Mouse (Mus musculus): ENCODE data around the gene Ppm1d. TPM values are rescaled to one million over a fixed set of nuclear protein-coding genes. Genes with fewer than 3 reads are reported as not detected.
A peak's percentile ranks its signal among the peaks of the same experiment; 100 is the strongest.

Gene Ppm1d
- polyA plus RNA-seq, 1 experiment: 5.2 TPM

DNA sequence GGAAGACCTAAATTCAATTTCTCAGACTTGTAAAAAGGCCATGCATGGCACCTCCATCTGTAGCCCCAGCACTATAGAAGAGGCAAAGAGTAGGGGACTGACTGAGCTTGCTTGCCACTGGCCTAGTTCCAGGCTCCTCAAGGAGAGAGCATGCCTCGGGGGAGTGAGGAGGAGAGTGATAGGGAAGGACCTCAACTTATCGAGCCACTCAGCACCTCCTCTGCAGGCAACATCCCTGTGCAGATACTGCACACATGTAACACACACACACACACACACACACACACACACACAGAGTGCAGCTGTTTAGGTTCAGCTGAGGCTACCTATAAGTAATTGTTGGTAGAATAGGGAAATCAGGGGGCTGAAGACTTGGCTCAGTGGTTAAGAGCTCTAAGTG is 11.2 kb upstream of the Ppm1d start:
- Histone ChIP-seq H3K4me3 (replicated peaks) (no peak overlapping the region), H3K9me3 (no peaks in the 10 kb centered on the region), H3K4me1 (no peaks in the 10 kb centered on the region), H3K36me3 (replicated peaks; ENCODE audit: low read length) (no peaks in the 10 kb centered on the region), H3K27me3 (replicated peaks) (peaks cover 11% of the 10 kb centered on the region)
- no peak for TF ChIP-seq FLI1 (IDR thresholded peaks at IDR 0.05; ENCODE audit: low read length)

GRCm38 (mm10) chr11:85301161-85301560 is 9.9 kb upstream of the Ppm1d start:
- H3K27me3 ChIP-seq (replicated peaks): peaks cover 9% of the 10 kb centered on the region
- no peaks in the 10 kb centered on the region for H3K9me3 ChIP-seq
- H3K36me3 ChIP-seq (replicated peaks; ENCODE audit: low read length): no peaks in the 10 kb centered on the region
- no peaks in the 10 kb centered on the region for H3K4me1 ChIP-seq
- TF ChIP-seq FLI1 (IDR thresholded peaks at IDR 0.05; ENCODE audit: low read length) (no peak), GATA1 (IDR thresholded peaks at IDR 0.05; ENCODE audit: borderline replicate concordance, low read length) (no peak)
- H3K4me3 ChIP-seq (replicated peaks): no peak overlapping the region

DNA sequence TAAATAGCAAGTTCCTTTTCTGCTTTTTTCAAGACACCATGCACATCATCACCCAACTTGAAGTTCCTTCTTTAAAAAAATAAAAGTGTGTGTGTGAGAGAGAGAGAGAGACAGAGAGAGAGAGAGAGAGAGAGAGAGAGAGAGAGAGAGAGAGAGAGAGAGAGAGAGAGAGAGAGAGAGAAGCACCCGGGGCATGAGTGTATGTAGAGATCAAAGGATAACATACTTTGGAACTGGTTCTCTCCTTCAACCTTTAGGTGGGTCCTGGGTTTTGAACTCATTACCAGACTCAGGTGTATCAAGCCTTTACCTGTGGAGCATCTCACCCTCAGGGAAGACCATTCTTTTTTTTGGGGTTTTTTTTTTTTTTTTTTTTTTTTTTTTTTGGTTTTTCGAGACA is 9.2 kb upstream of the Ppm1d start:
- Histone ChIP-seq H3K4me3 (replicated peaks) (no peak overlapping the region), H3K9me3 (no peaks in the 10 kb centered on the region), H3K4me1 (peaks cover 6% of the 10 kb centered on the region; the same call in 1 of the 2 replicates), H3K27me3 (replicated peaks) (peaks cover 6% of the 10 kb centered on the region), H3K36me3 (replicated peaks; ENCODE audit: low read length) (no peaks in the 10 kb centered on the region)
- TF ChIP-seq GATA1 (IDR thresholded peaks at IDR 0.05; ENCODE audit: borderline replicate concordance, low read length): no peak
- no peak for TF ChIP-seq FLI1 (IDR thresholded peaks at IDR 0.05; ENCODE audit: low read length)

GRCm38 (mm10) chr11:85306577-85307260 is 4.3 kb upstream of the Ppm1d start:
- Histone ChIP-seq H3K4me1 (peaks cover 16% of the 10 kb centered on the region), H3K27me3 (replicated peaks) (no peaks in the 10 kb centered on the region), H3K4me3 (replicated peaks) (no peak overlapping the region), H3K9me3 (no peaks in the 10 kb centered on the region), H3K36me3 (replicated peaks; ENCODE audit: low read length) (no peaks in the 10 kb centered on the region)
- TF ChIP-seq GATA1 (IDR thresholded peaks at IDR 0.05; ENCODE audit: borderline replicate concordance, low read length): no peak
- no peak for TF ChIP-seq FLI1 (IDR thresholded peaks at IDR 0.05; ENCODE audit: low read length)

DNA sequence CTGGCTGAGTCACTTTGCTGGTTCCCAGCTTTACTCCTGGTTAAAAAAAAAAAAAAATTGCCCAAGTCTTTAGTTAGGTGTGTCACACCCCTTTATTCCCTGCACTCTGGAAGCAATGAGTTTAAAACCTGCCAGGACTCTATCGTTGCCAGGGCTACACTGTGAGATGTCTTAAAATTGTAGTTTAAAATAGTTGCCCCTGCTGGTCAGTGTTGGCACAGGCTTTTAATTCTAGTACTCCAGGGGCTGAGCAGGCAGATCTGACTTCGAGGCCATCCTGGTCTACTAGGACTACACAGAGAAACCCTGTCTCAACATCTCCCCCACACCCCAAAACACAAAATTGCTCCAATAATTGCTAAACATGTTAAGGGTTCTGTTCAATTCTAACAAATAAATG is 2.2 kb upstream of the Ppm1d start:
- peaks cover 37% of the 10 kb centered on the region for H3K4me1 ChIP-seq
- H3K4me3 ChIP-seq (replicated peaks): no peak overlapping the region
- no peaks in the 10 kb centered on the region for H3K9me3 ChIP-seq
- peaks cover 6% of the 10 kb centered on the region for H3K36me3 ChIP-seq (replicated peaks; ENCODE audit: low read length)
- no peak for TF ChIP-seq GATA1 (IDR thresholded peaks at IDR 0.05; ENCODE audit: borderline replicate concordance, low read length)
- TF ChIP-seq FLI1 (IDR thresholded peaks at IDR 0.05; ENCODE audit: low read length): no peak
- H3K27me3 ChIP-seq (replicated peaks): no peaks in the 10 kb centered on the region

GRCm38 (mm10) chr11:85310407-85310712 is 684 bp upstream of the Ppm1d start:
- Histone ChIP-seq H3K36me3 (replicated peaks; ENCODE audit: low read length) (peaks cover 17% of the 10 kb centered on the region), H3K27me3 (replicated peaks) (no peaks in the 10 kb centered on the region), H3K4me1 (peaks cover 41% of the 10 kb centered on the region), H3K9me3 (no peaks in the 10 kb centered on the region), H3K4me3 (replicated peaks) (peak overlapping the region; percentile 98)
- TF ChIP-seq FLI1 (IDR thresholded peaks at IDR 0.05; ENCODE audit: low read length) (no peak), GATA1 (IDR thresholded peaks at IDR 0.05; ENCODE audit: borderline replicate concordance, low read length) (no peak)

DNA sequence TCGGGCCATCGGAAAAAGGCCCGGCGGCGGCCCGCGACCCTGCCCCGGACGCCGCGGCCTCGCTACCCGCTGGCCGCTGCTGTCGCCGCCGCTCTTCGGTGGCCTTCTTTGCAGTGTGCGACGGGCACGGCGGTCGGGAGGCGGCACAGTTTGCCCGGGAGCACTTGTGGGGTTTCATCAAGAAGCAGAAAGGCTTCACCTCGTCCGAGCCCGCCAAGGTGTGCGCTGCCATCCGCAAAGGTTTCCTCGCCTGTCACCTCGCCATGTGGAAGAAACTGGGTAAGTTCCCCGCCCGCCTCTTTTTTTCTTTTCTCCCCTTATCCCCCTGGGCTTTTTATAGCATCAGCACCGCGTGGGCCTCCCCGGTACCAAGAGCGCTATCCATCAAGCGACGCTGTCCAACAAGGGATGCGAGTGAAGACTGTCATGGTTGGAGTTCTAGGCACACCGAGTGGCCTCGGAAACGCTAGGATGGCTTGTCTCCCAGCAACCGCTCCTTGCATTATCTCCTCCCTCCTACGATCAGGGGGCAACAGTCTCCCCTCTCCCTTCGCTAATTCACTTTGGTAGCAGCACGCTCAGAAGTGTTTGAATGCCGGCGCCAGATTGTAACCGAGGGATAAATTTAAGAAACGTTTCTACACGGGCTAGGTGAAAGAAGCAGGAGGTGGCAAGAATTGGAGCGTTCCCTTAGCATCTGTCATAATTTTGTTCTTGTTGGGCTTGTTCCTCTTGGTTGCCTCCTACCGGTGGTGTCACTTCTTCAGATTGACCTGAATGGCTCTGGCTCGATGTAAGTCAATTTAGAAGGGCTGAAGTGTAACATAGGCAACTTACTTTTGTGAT is 824 bp downstream of the Ppm1d start:
- Histone ChIP-seq H3K36me3 (replicated peaks; ENCODE audit: low read length) (peaks cover 22% of the 10 kb centered on the region), H3K9me3 (no peaks in the 10 kb centered on the region), H3K27me3 (replicated peaks) (no peaks in the 10 kb centered on the region), H3K4me1 (peaks cover 44% of the 10 kb centered on the region), H3K4me3 (replicated peaks) (peak overlapping the region; percentile 98)
- TF ChIP-seq FLI1 (IDR thresholded peaks at IDR 0.05; ENCODE audit: low read length) (no peak), GATA1 (IDR thresholded peaks at IDR 0.05; ENCODE audit: borderline replicate concordance, low read length) (no peak)

DNA sequence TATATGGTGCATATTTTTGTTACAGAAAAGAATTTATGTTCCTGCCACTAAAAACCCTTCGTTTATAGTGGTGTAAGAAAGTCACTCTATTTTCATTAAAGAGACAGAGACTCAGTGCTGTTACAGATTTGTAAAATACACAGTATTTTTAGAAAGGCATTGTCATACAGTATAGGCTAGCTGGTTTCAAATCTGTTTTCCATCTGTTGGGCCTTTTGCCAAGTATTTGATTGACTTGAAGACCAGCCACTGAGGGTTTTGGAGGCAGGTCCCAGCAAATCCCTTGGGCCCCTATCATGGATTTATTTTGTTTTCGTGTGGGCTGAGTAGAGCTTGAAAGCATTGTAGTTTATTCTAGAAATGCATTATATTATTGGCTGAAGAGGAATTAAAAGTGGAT is 1.8 kb downstream of the Ppm1d start:
- peaks cover 22% of the 10 kb centered on the region for H3K36me3 ChIP-seq (replicated peaks; ENCODE audit: low read length)
- H3K4me3 ChIP-seq (replicated peaks): peak overlapping the region; percentile 98
- H3K27me3 ChIP-seq (replicated peaks): no peaks in the 10 kb centered on the region
- no peaks in the 10 kb centered on the region for H3K9me3 ChIP-seq
- H3K4me1 ChIP-seq: peaks cover 42% of the 10 kb centered on the region
- TF ChIP-seq FLI1 (IDR thresholded peaks at IDR 0.05; ENCODE audit: low read length): no peak
- TF ChIP-seq GATA1 (IDR thresholded peaks at IDR 0.05; ENCODE audit: borderline replicate concordance, low read length): no peak

DNA sequence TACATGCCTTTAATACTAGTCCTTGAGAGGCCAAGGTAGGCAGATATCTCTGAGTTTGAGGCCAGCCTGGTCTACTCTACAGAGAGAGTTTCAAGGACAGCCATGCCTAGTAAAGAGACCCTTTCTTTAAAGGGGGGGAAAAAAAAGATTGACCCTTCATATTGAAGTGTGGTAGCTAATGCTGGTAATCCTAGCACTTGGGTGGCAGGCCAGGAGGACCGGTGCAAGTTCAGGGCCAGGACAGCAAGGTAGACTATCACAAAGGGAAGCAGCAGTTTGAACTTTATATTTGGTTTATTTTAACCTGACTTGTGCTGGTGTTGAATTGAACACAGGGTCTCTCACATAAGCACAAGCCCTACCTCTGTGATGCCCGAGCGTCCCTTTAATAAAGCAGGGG is 2.3 kb downstream of the Ppm1d start:
- peaks cover 25% of the 10 kb centered on the region for H3K36me3 ChIP-seq (replicated peaks; ENCODE audit: low read length)
- TF ChIP-seq GATA1 (IDR thresholded peaks at IDR 0.05; ENCODE audit: borderline replicate concordance, low read length) (no peak), FLI1 (IDR thresholded peaks at IDR 0.05; ENCODE audit: low read length) (no peak)
- H3K4me1 ChIP-seq: peaks cover 44% of the 10 kb centered on the region
- no peaks in the 10 kb centered on the region for H3K9me3 ChIP-seq
- peak overlapping the region; percentile 71 for H3K4me3 ChIP-seq (replicated peaks)
- no peaks in the 10 kb centered on the region for H3K27me3 ChIP-seq (replicated peaks)

DNA sequence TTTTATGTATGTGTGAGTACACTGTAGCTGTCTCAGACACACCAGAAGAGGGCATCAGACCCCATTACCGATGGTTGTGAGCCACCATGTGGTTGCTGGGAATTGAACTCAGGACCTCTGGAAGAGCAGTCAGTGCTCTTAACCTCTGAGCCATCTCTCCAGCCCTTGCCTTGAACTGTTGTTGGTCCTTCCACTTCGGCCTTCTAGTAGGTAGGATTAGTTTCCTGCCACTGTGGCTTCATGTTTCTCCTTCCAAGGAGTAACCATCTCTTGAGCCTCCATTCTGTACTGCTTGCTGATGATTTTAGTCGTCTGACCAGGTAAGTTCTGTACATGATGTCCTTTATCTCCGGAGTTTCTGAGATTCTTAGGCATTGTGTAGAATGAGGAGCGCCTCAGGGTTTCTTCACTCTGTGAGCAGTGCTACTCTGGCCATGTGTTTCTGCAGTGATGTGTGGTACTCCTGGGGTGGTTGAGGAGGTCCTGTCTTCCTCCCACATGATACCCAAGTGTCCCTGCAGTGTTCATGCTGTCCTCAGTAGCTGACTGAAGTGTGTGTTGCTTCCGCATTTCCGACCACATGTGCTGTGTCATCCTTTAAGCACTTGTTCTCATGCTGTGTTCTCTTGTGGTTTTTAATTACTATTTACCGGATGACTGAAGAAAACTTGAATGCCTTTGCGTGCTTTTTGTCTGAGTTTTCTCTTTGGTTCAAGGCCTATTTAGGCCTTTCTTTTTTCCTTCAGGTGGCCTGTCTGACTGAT is 12.7 kb downstream of the Ppm1d start:
- TF ChIP-seq GATA1 (IDR thresholded peaks at IDR 0.05; ENCODE audit: borderline replicate concordance, low read length) (no peak), FLI1 (IDR thresholded peaks at IDR 0.05; ENCODE audit: low read length) (no peak)
- H3K4me3 ChIP-seq (replicated peaks): peak overlapping the region; percentile 87
- peaks cover 46% of the 10 kb centered on the region for H3K4me1 ChIP-seq
- H3K27me3 ChIP-seq (replicated peaks): no peaks in the 10 kb centered on the region
- no peaks in the 10 kb centered on the region for H3K9me3 ChIP-seq
- peaks cover 19% of the 10 kb centered on the region for H3K36me3 ChIP-seq (replicated peaks; ENCODE audit: low read length)

Data from megakaryocyte, embryonic 14.5 days (primary cell).